In genomic region chr6:32533962-32534740, GRCm38 (mm10) we compare ENCODE assay signal across 22 mouse cellular contexts. TPM values are rescaled to one million over a fixed set of nuclear protein-coding genes. Genes with fewer than 3 reads are reported as not detected.
DNase-seq lines count a peak whose midpoint lies in the region; ATAC-seq and TF ChIP-seq lines count a peak whose summit lies in the region.
"Had no signal": no experiment of that assay in that cellular context is flagged by ENCODE, and none has a peak within 500 bp of the region (broad histone marks: within the 10 kb centered on the region; RNA-seq: fewer than 3 reads in every experiment).

No protein-coding gene starts in this region.

- H3K27ac ChIP-seq in stomach, embryonic 14.5 days (ENCODE audit: low read length) = no peak overlapping the region
- H3K27ac ChIP-seq in stomach, postnatal 0 days (replicated peaks) = no peak overlapping the region
- H3K27ac ChIP-seq in liver, embryonic 14.5 days = peak overlapping the region; percentile 93
- H3K27ac ChIP-seq in neural tube, embryonic 15.5 days (replicated peaks) = no peak overlapping the region
- H3K27ac ChIP-seq: embryonic facial prominence, embryonic 12.5 days; forebrain, embryonic 10.5 days; hindbrain, embryonic 10.5 days; limb, embryonic 15.5 days; midbrain, embryonic 12.5 days had no signal

- H3K4me3 ChIP-seq in stomach, embryonic 14.5 days (ENCODE audit: low read depth, low read length) = no peak overlapping the region
- H3K4me3 ChIP-seq in stomach, postnatal 0 days (ENCODE audit: low read depth, low read length) = no peak overlapping the region
- peak overlapping the region; percentile 12 to 32; a peak in 2 of 4 replicates for H3K4me3 ChIP-seq in liver, embryonic 14.5 days (ENCODE audit: insufficient read depth in 1 of 2, low read depth in 2 of 2, low read length in 2 of 2)
- H3K4me3 ChIP-seq in neural tube, embryonic 15.5 days (replicated peaks) = no peak overlapping the region
- H3K4me3 ChIP-seq: embryonic facial prominence, embryonic 12.5 days; forebrain, embryonic 10.5 days; hindbrain, embryonic 10.5 days; limb, embryonic 15.5 days; midbrain, embryonic 12.5 days; myocyte had no signal

- no peak overlapping the region for H3K9ac ChIP-seq in stomach, embryonic 14.5 days (replicated peaks; ENCODE audit: low read depth, low read length)
- no peak overlapping the region for H3K9ac ChIP-seq in stomach, postnatal 0 days (ENCODE audit: low read length)
- peak overlapping the region; percentile 63 for H3K9ac ChIP-seq in liver, embryonic 14.5 days (replicated peaks)
- H3K9ac ChIP-seq in neural tube, embryonic 15.5 days (replicated peaks) = no peak overlapping the region
- H3K9ac ChIP-seq: embryonic facial prominence, embryonic 12.5 days; limb, embryonic 15.5 days; midbrain, embryonic 12.5 days had no signal

- no peaks in the 10 kb centered on the region for H3K36me3 ChIP-seq in stomach, embryonic 14.5 days (ENCODE audit: control insufficient read depth, insufficient read depth, low read length)
- no peaks in the 10 kb centered on the region for H3K36me3 ChIP-seq in stomach, postnatal 0 days (ENCODE audit: control insufficient read depth, insufficient read depth, low read length)
- H3K36me3 ChIP-seq in liver, embryonic 14.5 days (replicated peaks; ENCODE audit: control insufficient read depth, insufficient read depth, low read depth) = no peaks in the 10 kb centered on the region
- H3K36me3 ChIP-seq in neural tube, embryonic 15.5 days = no peaks in the 10 kb centered on the region
- H3K36me3 ChIP-seq: embryonic facial prominence, embryonic 12.5 days; forebrain, embryonic 10.5 days; hindbrain, embryonic 10.5 days; limb, embryonic 15.5 days; midbrain, embryonic 12.5 days had no signal

- DNase-seq in stomach, postnatal 0 days (ENCODE audit: low spot score) = no peak
- DNase-seq in liver, embryonic 14.5 days (ENCODE audit: low read depth in 3 of 3, low spot score in 3 of 3) = peak; percentile 82 to 87 (median 85)
- no peak for DNase-seq in spleen, postnatal 4 days (ENCODE audit: low spot score in 2 of 2)
- no peak for DNase-seq in adrenal gland, adult 8-10 months
- DNase-seq: cerebellum, adult 18-20 months; cerebellum, postnatal 36 days; gastrocnemius, postnatal 10 days; kidney, adult 9 months; lung, postnatal 14 days; right cerebral cortex, adult 18-20 months; spleen, adult 18-20 months; thymus, postnatal 25 days had no signal

- no peaks in the 10 kb centered on the region for H3K4me1 ChIP-seq in stomach, embryonic 14.5 days (ENCODE audit: control insufficient read depth, insufficient read depth, low read length)
- no peaks in the 10 kb centered on the region for H3K4me1 ChIP-seq in stomach, postnatal 0 days (replicated peaks; ENCODE audit: control insufficient read depth, insufficient read depth)
- H3K4me1 ChIP-seq in liver, embryonic 14.5 days (replicated peaks; ENCODE audit: control insufficient read depth in 2 of 2, insufficient read depth in 2 of 2, low read length in 1 of 2) = peaks cover 22 to 26% of the 10 kb centered on the region in 2 experiments
- H3K4me1 ChIP-seq in neural tube, embryonic 15.5 days = peaks cover 15% of the 10 kb centered on the region; the same call in 1 of the 2 replicates
- H3K4me1 ChIP-seq: embryonic facial prominence, embryonic 12.5 days; forebrain, embryonic 10.5 days; hindbrain, embryonic 10.5 days; midbrain, embryonic 12.5 days had no signal

- 68% methylated on average over 3 of the region's 3 CpGs for WGBS in stomach, embryonic 14.5 days
- 65% methylated on average over 3 of the region's 3 CpGs for WGBS in stomach, postnatal 0 days
- 33% methylated on average over 3 of the region's 3 CpGs for WGBS in liver, embryonic 14.5 days (ENCODE audit: insufficient replicate concordance)
- 73% methylated on average over 3 of the region's 3 CpGs for WGBS in neural tube, embryonic 15.5 days

- H3K27me3 ChIP-seq in stomach, embryonic 14.5 days (ENCODE audit: control insufficient read depth, insufficient read depth, low read length) = no peaks in the 10 kb centered on the region
- no peaks in the 10 kb centered on the region for H3K27me3 ChIP-seq in stomach, postnatal 0 days (ENCODE audit: control insufficient read depth, insufficient read depth, low read length)
- H3K27me3 ChIP-seq in liver, embryonic 14.5 days (ENCODE audit: control insufficient read depth, insufficient read depth, low read length) = no peaks in the 10 kb centered on the region; the same call in none of the 2 replicates
- no peaks in the 10 kb centered on the region for H3K27me3 ChIP-seq in neural tube, embryonic 15.5 days (replicated peaks)
- H3K27me3 ChIP-seq: embryonic facial prominence, embryonic 12.5 days; limb, embryonic 15.5 days; midbrain, embryonic 12.5 days had no signal

- peak; percentile 46; the same call in 1 of the 2 replicates for ATAC-seq in stomach, embryonic 14.5 days (ENCODE audit: insufficient number of reproducible peaks, insufficient read depth, low FRiP score, low read depth)
- ATAC-seq in stomach, postnatal 0 days (ENCODE audit: low FRiP score, low TSS enrichment) = no peak
- ATAC-seq in common myeloid progenitor, adult 5-6 weeks (replicated peaks; ENCODE audit: low read depth, poor library complexity, severe bottlenecking) = peak; percentile 60
- peak; percentile 97 for ATAC-seq in liver, embryonic 14.5 days (ENCODE audit: insufficient read depth)
- no peak for ATAC-seq in neural tube, embryonic 15.5 days (ENCODE audit: low FRiP score)
- ATAC-seq: inflammation-experienced regulatory T-cells, adult 6 months had no signal

- no peak for TF ChIP-seq EP300 in stomach, postnatal 0 days (optimal IDR thresholded peaks at IDR 0.05)
- TF ChIP-seq EP300 in liver, embryonic 14.5 days (IDR thresholded peaks at IDR 0.05; ENCODE audit: low read depth) = peak; percentile 96

- TF ChIP-seq CTCF in stomach, postnatal 0 days (IDR thresholded peaks at IDR 0.05; ENCODE audit: low read depth) = no peak
- no peak for TF ChIP-seq CTCF in liver, embryonic 14.5 days (IDR thresholded peaks at IDR 0.05; ENCODE audit: low read depth)

- no peak overlapping the region for H3K4me2 ChIP-seq in stomach, embryonic 14.5 days (replicated peaks; ENCODE audit: low read depth, low read length)
- H3K4me2 ChIP-seq in stomach, postnatal 0 days (replicated peaks; ENCODE audit: low read depth) = no peak overlapping the region
- peak overlapping the region; percentile 74 for H3K4me2 ChIP-seq in liver, embryonic 14.5 days (ENCODE audit: low read depth)
- H3K4me2 ChIP-seq in neural tube, embryonic 15.5 days = no peak overlapping the region
- H3K4me2 ChIP-seq: embryonic facial prominence, embryonic 12.5 days; limb, embryonic 15.5 days; midbrain, embryonic 12.5 days had no signal

- no peaks in the 10 kb centered on the region for H3K9me3 ChIP-seq in stomach, embryonic 14.5 days (ENCODE audit: control insufficient read depth, low read depth, low read length)
- no peaks in the 10 kb centered on the region for H3K9me3 ChIP-seq in stomach, postnatal 0 days (ENCODE audit: control insufficient read depth, low read length)
- no peaks in the 10 kb centered on the region for H3K9me3 ChIP-seq in liver, embryonic 14.5 days (ENCODE audit: control insufficient read depth, low read length)
- no peaks in the 10 kb centered on the region for H3K9me3 ChIP-seq in neural tube, embryonic 15.5 days (replicated peaks)
- H3K9me3 ChIP-seq: embryonic facial prominence, embryonic 12.5 days; forebrain, embryonic 10.5 days; hindbrain, embryonic 10.5 days; limb, embryonic 15.5 days; midbrain, embryonic 12.5 days had no signal

RNA-seq across cellular contexts. Expression of gene Plxna4, which starts 53.8 kb away (rescaled TPM):
- 3.7 and 3.8 TPM in 2 replicates for polyA plus RNA-seq in stomach, embryonic 14.5 days (2014; fragmentation: Nextera tagmentation; extraction: Ambion mirVana)
- 1.1 and 1.2 TPM in 2 replicates for polyA plus RNA-seq in stomach, postnatal 0 days (2015; fragmentation: Nextera tagmentation; extraction: Ambion mirVana)
- total RNA-seq in common myeloid progenitor, adult 5-6 weeks (2017) = 0.39 and 0.46 TPM in 2 replicates
- 0.14 and 0.17 TPM in 2 replicates for polyA plus RNA-seq in liver, embryonic 14.5 days (2012; rRNA removed)
- 0.23 and 0.25 TPM in 2 replicates for polyA plus RNA-seq in liver, embryonic 14.5 days (2014; fragmentation: Nextera tagmentation; extraction: Ambion mirVana)
- polyA plus RNA-seq in neural tube, embryonic 15.5 days (2015; fragmentation: Nextera tagmentation; extraction: Ambion mirVana) = 12.0 and 14.9 TPM in 2 replicates
- 10 to 100 TPM in 1 of 4 experiments, 1 to 10 TPM in 3; 5.7 to 11.7 (median 8.1) TPM for total RNA-seq in adrenal gland, adult 8-10 months (2022)

Comparison
In these comparisons a context has a peak if more than half of its experiments do, and no peak if none do; other contexts are left out.
1. ATAC-seq: peak in stomach, embryonic 14.5 days (single experiment), common myeloid progenitor, adult 5-6 weeks (single experiment) and liver, embryonic 14.5 days (single experiment); none in stomach, postnatal 0 days (single experiment) and neural tube, embryonic 15.5 days (single experiment).
2. H3K4me3 ChIP-seq: peak in liver, embryonic 14.5 days (2 of 2); none in stomach, embryonic 14.5 days (single experiment), stomach, postnatal 0 days (single experiment) and neural tube, embryonic 15.5 days (single experiment).
3. DNase-seq: peak in liver, embryonic 14.5 days (3 of 3); none in stomach, postnatal 0 days (single experiment), spleen, postnatal 4 days (0 of 2) and adrenal gland, adult 8-10 months (single experiment).